Mouse (Mus musculus) layer of hippocampus, adult 9-11 months (tissue): ENCODE measurements around the gene Ubxn4.
"Not testable (repeated sequence)": the region's sequence is repeated elsewhere in the genome, so short reads cannot be mapped to it uniquely, and the experiment has no call there.

ENCODE experiments used
- DNase-seq: peaks from one replicate; pipeline ENCODE4 v3.0.0; 2022

Gene Ubxn4

DNA sequence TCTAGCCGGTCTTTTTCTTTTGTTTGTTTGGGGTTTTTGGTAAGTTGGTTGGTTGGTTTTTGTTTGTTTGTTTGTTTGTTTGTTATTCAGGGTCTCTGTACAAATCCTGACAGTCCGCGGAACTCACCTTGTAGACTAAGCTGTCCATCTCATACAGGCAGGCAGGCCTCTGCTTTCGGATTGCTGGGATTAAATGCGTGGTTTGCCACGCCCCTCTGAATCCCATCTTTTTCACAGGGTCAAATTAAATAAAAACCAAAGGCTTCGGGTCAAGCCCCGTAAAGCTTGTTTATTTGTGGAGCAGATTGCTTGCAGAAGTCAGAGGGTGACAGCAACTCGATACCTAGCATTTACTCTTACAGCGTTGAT is at the start of gene Ubxn4:
Gene Ubxn4 (plus strand): TSS at position 338 of the 369 bp plus-strand sequence.
- no peak for DNase-seq

DNA sequence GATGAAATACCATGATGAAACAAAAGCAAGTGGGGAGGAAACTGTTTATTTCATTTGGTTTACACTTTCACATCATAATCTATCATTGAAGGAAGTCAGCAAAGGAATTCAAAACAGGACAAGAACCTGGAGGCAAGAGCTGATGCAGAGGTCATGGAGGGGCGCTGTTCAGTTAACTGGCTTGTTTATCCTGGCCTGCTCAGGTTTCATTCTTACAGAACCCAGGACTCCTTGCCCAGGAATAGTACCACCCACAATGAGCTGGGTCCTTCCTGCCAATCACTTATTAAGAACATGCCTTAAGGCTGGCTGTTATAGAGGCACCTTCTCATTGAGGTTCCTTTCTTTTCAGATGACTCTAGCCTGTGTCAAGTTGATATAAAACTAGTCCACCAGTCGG is 49.8 kb upstream of the Ubxn4 start:
- no peak for DNase-seq

DNA sequence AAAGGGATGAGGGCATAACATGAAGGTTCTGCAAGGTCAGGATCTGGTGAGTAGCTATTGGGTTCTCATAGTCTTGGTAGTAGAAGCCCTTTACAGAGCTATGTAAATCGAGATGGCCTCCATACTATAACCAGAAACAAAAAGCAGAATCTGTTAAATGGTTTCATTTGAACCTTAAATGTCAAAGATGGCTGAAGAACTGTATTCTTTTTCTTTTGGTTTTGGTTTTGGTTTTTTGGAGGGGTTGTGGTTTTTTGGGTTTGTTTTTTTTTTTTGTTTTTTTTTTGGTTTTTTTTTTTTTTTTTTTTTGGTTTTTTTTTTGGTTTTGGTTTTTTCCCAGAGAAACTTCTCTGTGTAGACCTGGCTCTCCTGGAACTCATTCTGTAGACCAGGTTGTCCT is 46.4 kb upstream of the Ubxn4 start:
- no peak for DNase-seq

- no peak for DNase-seq
Observed at GRCm38 (mm10) chr1:128213261-128213660, 30.5 kb upstream of the Ubxn4 start.

DNA sequence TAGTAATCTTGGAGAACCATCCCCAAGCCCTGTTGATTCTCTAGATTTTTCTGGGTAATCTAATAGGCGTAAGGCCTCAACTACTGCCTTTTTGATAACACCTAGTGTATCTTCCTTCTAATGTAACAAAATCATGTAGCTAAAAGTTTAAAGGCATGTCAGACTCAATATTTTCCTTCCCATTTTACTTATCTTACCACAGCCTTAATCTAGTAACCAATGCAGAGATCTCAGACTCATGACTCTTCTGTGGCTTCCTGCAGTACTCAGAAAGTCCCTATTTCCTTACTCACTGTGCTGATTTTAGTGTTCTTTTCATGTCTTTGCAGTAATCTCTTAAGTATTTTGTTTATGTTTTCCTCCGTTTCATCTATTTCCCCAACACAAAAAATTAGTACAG is 21.9 kb upstream of the Ubxn4 start:
- no peak for DNase-seq

DNA sequence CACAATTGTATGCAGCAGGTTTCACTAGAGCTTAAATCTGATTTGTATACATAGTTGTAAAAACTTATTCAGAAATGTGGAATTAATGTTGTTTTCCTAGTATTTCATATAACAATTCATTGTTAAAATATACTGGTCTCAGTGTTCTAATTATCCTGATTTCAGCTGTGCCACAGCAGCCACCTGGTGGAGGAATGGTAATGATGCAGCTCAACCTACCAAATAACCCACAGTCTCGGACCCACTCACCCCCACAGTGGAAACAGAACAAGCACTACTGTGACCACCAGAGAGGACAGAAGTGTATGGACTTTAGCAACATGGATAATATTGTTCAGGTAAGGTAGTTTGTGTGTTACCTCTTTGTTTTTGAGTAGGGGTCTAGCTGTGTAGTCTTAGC is 20.5 kb upstream of the Ubxn4 start:
- DNase-seq = no peak

- no peak for DNase-seq
Observed at GRCm38 (mm10) chr1:128235181-128235580, 8.6 kb upstream of the Ubxn4 start.

DNA sequence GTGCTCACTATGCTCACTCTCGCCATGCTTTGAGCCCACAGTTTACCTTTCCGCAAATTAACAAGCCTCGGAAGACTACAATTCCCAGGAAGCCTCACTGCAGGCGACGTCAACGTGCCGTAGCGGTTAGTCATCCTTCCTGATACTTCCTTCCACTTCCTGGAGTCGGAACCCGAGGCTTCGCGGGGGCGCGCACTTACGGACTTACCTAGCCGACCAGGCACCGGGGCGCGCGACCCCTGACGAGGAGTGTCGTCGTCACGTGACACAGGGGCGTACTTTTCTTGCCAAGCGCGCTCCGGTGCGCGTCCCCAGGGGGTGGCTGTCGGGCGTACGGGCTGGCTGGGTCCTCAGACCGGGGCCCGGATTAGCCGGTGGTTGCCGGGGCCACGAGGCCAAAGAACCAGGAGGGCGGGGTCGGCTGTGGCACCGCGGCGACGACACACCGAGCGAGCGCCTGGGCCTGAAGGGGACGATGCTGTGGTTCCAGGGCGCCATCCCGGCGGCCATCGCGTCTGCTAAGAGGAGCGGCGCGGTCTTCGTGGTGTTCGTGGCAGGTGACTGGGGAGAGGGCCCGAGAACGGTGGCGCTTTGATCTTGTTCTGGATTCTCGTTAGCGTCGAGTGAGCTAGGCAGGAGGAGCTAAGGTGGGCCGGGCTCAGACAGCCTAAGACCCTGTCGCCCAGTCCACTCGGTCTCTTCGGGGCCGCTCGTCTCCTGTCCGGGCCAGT is 397 bp downstream of the Ubxn4 start:
- DNase-seq = peak; percentile 97

DNA sequence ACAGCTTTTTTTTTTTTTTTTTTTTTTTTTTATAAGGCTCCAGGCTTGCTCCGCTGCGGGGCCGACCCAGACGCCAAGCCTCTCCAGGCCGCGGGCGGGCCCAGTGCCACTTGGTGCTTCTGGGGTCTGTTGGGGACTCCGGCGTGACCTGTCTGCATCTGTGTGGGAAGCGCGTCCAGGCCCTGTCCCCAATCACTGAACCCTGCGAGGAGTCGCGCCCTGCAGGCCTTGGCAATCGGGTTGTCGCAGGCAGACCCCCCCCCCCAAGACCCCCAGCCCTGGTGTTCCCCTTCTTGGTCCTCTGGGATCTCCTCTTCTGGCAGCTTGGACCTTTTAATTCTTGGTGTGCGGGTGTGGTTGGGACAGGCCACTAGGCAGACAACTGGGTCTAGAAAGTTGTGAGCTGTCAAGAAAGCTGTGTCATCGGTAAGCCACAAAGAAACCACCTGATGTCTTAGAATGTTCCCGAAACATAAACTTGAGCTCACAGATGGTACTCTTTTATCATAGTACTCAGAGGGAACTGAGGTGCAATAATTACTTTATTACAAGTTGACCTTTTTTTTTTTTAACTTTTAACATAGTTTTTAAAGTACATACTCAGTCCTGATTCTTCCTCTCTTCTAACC is 1.1 kb downstream of the Ubxn4 start:
- DNase-seq = no peak

DNA sequence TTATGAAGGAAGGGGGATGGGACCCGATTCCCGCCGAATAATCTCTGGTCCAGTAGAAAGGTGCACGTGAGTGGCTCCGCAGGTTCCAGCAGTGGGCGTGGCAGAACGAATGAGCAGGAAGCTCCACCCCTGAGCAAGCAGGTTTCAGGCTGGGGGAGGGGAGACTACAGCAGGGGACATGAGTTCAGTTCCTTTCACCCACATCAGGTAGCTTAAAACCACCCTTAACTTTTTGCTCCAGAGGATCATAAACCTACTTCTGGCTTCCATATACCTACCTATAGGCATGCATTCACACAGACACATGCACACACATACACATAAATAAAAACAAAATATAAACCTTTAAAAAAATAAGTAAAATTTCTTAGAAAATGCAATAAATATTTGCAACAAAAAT is 23.3 kb downstream of the Ubxn4 start:
- not testable (repeated sequence) for DNase-seq

DNA sequence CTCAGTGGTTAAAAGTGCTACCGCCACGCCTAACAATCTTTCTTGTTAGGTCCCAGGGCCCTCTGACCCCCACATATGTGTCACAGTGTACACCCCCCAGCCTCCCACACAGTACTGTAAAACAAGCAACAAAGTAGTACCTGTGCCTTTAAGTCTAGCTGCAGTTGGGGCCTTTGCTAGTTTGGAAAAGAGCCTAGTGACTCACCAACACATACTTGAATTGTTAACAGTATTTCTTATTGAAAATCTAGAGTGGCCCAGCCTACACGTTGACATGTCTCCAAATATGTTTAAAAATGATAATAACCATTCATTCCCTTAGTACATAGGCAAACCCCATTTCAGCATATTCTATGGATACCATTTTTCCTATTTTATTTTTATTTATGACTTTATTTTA is 27.0 kb downstream of the Ubxn4 start:
- no peak for DNase-seq

DNA sequence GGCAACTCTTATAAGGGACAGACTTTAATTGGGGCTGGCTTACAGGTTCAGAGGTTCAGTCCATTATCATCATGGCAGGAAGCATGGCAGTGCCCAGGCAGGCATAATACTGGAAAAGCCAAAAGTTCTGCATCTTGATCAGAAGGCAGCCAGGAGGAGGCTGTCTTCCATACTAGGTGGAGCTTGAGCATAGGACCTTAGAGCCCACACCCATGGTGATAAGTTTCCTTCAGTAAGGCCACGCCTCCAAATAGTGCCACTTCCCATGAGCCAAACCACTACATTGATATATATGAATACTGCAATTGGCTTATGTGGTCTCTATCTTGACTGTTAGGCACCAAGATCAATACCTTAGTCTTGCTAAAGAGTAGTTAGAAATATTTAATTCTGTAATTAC is 32.1 kb downstream of the Ubxn4 start:
- no peak for DNase-seq

- DNase-seq = no peak
Observed at GRCm38 (mm10) chr1:128278563-128278962, 34.8 kb downstream of the Ubxn4 start.

DNA sequence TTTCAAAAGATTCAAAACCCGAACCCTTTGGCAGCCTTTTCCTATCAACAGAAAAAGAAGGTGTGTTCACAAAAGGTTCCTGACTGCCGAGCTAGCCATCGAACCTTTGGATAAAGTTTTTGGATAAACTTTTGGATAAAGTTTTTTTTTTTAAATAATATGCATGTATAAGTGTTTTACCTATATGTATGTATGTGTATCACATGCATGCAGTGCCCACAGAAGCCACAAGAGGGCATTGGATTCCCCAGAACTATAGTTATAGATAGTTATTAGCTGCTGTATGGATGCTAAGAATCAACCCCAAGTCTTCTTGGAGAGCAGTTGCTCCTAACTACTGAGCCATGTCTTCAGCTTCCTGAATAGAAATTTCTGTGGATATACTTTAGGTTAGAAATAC is 38.0 kb downstream of the Ubxn4 start:
- no peak for DNase-seq

- DNase-seq = no peak
Observed at GRCm38 (mm10) chr1:128282924-128283323, 39.2 kb downstream of the Ubxn4 start.

GRCm38 (mm10) chr1:128284157-128284690 is 40.5 kb downstream of the Ubxn4 start:
- DNase-seq = no peak

GRCm38 (mm10) chr1:128285136-128285535 is 41.4 kb downstream of the Ubxn4 start:
- DNase-seq = no peak

- DNase-seq = peak; percentile 55
Observed at GRCm38 (mm10) chr1:128290295-128290694, 46.5 kb downstream of the Ubxn4 start.

DNA sequence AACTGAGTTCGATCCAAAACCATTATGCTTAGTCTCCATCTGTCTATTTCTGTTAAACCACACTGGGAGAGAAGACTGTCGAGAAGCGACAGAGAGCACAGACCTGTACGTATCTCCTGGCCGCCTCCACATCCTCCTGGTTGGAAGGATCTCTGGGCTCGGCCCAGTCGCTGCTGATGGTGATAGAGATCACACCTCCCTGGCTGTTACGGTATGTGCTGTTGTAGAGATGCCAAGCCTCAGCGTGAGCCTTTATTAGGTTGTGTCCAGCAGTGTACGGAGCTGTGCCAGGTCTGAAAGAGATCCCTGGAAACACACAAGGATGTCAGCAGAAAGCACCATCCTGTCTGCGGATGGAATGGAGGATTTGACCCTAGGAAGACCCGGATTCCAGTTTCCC is 49.8 kb downstream of the Ubxn4 start:
- DNase-seq = no peak

GRCm38 (mm10) chr1:128295296-128295695 is 51.5 kb downstream of the Ubxn4 start:
- DNase-seq = no peak

DNA sequence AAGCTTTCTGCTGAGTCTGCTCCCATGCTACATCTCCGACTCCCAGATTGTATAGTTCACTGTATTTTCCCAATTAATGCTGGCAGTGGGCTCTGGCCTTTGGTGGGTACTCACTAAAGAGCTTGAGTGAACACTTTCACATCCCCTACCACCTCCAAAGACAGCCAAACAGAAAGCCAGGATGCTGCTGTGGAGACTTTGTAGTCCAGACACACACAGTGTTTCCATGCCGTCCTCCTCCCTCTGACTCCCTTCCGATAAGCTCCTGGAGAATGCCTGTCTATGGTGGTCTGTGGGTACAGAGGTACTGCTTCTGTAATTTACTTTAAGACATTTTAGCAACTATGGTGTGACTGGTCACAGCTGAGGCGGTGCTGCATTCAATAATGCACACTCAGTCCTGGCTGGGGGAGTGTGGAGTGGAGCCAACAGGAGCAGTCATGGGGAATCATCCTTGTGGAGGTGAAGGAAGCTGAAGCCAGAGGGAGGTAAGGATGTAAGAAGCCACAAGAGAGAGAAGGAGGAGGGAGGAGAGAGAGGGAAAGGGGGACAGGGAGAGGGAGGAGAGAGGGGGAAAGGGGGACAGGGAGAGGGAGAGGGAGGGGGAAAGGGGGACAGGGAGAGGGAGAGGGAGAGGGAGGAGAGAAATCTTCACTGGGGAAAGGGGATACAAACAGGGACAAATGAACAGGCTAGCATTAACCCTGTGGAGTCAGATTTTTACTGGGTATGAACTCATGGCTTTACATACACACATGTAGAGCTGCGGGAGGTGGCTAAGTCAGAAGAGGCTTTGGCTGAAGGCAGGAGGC is 52.2 kb downstream of the Ubxn4 start:
- no peak for DNase-seq

DNA sequence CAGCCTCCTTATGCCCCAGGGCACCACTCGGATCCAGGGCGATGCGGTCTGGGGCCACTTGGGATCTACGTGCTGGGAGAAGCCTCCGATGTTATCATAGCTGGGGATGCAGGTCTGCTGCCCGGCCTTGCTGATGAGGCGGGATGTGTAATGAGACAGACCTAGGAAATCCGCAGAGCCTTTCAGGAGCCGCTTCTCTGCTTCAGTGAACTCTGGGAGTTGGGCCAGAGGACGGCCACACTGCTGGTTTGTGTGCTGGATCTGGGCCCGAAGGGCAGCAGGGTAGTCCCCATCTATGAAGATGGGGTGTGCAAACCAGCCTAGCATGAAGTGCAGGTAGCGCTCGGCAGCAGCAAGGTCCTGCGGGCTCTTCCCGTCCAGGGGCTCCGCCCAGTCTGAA is 60.1 kb downstream of the Ubxn4 start:
- DNase-seq = no peak

DNA sequence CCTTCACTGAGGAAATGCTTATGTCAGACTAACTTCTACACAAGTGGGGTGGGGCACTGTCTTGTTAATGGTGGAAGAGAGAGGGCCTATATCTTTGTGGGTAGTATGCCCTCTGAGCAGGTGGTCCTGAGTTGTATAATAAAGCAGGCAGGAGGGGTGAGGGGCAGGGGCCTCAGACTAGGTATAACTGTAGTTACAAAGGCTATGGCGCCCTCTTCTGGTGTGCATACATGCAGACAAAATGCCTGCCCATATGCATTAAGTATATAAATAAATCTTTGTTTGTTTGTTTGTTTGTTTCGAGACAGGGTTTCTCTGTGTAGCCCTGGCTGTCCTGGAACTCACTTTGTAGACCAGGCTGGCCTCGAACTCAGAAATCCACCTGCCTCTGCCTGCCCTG is 65.3 kb downstream of the Ubxn4 start:
- no peak for DNase-seq

GRCm38 (mm10) chr1:128314665-128315064 is 70.9 kb downstream of the Ubxn4 start:
- DNase-seq = no peak
